Comparison of ENCODE assay signal across 9 mouse cellular contexts in the genomic region with DNA sequence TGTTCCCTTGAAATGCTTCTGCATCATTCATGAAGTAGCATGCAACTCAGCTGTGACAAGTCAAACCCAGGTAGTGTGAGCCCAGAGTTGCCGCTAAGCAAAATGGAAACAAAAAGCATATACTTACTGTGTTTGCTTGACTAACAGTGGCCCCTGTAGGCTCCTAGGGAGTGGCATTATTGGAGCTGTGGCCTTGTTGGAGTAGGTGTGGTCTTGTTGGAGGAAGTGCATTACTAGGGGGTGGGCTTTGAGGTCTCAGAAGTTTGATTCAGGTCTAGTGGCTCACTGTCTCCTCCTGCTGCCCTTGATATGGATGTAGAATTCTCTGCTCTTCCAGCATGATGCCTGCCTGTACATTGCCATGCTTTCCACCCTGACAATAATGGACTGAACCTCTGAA. TPM values are rescaled to one million over a fixed set of nuclear protein-coding genes. Genes with fewer than 3 reads are reported as not detected.
A peak's percentile ranks its signal among the peaks of the same experiment; 100 is the strongest.
DNase-seq lines count a peak whose midpoint lies in the region; ATAC-seq lines count a peak whose summit lies in the region.
"Had no signal": no experiment of that assay in that cellular context is flagged by ENCODE, and none has a peak within 500 bp of the region (broad histone marks: within the 10 kb centered on the region; RNA-seq: fewer than 3 reads in every experiment).

No protein-coding gene starts in this region.

- 0 out of 2 replicates have a peak overlapping the region, but pooled peaks have one; percentile 24 for H3K4me2 ChIP-seq in hindbrain, embryonic 15.5 days
- no peak overlapping the region for H3K4me2 ChIP-seq in hindbrain, embryonic 13.5 days
- H3K4me2 ChIP-seq in stomach, embryonic 16.5 days (ENCODE audit: low read depth, low read length): peak overlapping the region; percentile 50

- H3K27me3 ChIP-seq in hindbrain, embryonic 15.5 days: peaks cover 6% of the 10 kb centered on the region
- peaks cover 17% of the 10 kb centered on the region for H3K27me3 ChIP-seq in hindbrain, embryonic 13.5 days
- H3K27me3 ChIP-seq in limb, embryonic 10.5 days (ENCODE audit: low read depth, poor library complexity, severe bottlenecking): peaks cover 10% of the 10 kb centered on the region; the same call in 1 of the 2 replicates
- H3K27me3 ChIP-seq in stomach, embryonic 16.5 days (ENCODE audit: control insufficient read depth, insufficient read depth, low read length): no peaks in the 10 kb centered on the region

- no peak overlapping the region for H3K9ac ChIP-seq in hindbrain, embryonic 15.5 days
- no peak overlapping the region for H3K9ac ChIP-seq in hindbrain, embryonic 13.5 days
- H3K9ac ChIP-seq in stomach, embryonic 16.5 days (ENCODE audit: low read length): no peak overlapping the region

- H3K9me3 ChIP-seq in hindbrain, embryonic 15.5 days: no peaks in the 10 kb centered on the region
- H3K9me3 ChIP-seq in hindbrain, embryonic 13.5 days: no peaks in the 10 kb centered on the region
- H3K9me3 ChIP-seq in limb, embryonic 10.5 days (replicated peaks): no peaks in the 10 kb centered on the region
- no peaks in the 10 kb centered on the region for H3K9me3 ChIP-seq in stomach, embryonic 16.5 days (replicated peaks; ENCODE audit: control insufficient read depth, low read length)

- no peak overlapping the region for H3K4me3 ChIP-seq in hindbrain, embryonic 15.5 days
- H3K4me3 ChIP-seq in hindbrain, embryonic 13.5 days: no peak overlapping the region
- peak overlapping the region; percentile 24; the same call in 1 of the 2 replicates for H3K4me3 ChIP-seq in limb, embryonic 10.5 days
- H3K4me3 ChIP-seq in stomach, embryonic 16.5 days (replicated peaks; ENCODE audit: low read length): peak overlapping the region; percentile 32

- no peaks in the 10 kb centered on the region for H3K36me3 ChIP-seq in hindbrain, embryonic 15.5 days
- no peaks in the 10 kb centered on the region for H3K36me3 ChIP-seq in hindbrain, embryonic 13.5 days
- H3K36me3 ChIP-seq in limb, embryonic 10.5 days: no peaks in the 10 kb centered on the region
- H3K36me3 ChIP-seq in stomach, embryonic 16.5 days (ENCODE audit: control insufficient read depth, insufficient read depth, low read length): no peaks in the 10 kb centered on the region

- DNase-seq in T-cell, adult 2 months (ENCODE audit: low spot score): peak; percentile 84
- no peak for DNase-seq in limb, embryonic 10.5 days (ENCODE audit: low spot score)
- no peak for DNase-seq in gastrocnemius, postnatal 4 days (ENCODE audit: low spot score in 2 of 2)
- DNase-seq in adrenal gland, postnatal 36 days: no peak
- no peak for DNase-seq in urinary bladder, postnatal 36 days (ENCODE audit: low spot score in 2 of 2)
- DNase-seq: layer of hippocampus, adult 9-11 months had no signal

- no peak for ATAC-seq in hindbrain, embryonic 15.5 days (ENCODE audit: low FRiP score, low read depth)
- ATAC-seq in hindbrain, embryonic 13.5 days (ENCODE audit: low FRiP score): no peak
- 0 out of 2 replicates have a peak, but pooled peaks have one; percentile 47 for ATAC-seq in stomach, embryonic 16.5 days (ENCODE audit: insufficient read depth, low FRiP score)

- WGBS in hindbrain, embryonic 15.5 days: 32% methylated on average over 1 of the region's 1 CpGs
- 30% methylated on average over 1 of the region's 1 CpGs for WGBS in hindbrain, embryonic 13.5 days
- WGBS in limb, embryonic 10.5 days: 21% methylated on average over 1 of the region's 1 CpGs
- 18% methylated on average over 1 of the region's 1 CpGs for WGBS in stomach, embryonic 16.5 days

- no peaks in the 10 kb centered on the region for H3K4me1 ChIP-seq in hindbrain, embryonic 15.5 days (replicated peaks)
- H3K4me1 ChIP-seq in hindbrain, embryonic 13.5 days (replicated peaks): no peaks in the 10 kb centered on the region; the same call in 1 of the 2 replicates
- no peaks in the 10 kb centered on the region for H3K4me1 ChIP-seq in limb, embryonic 10.5 days
- no peaks in the 10 kb centered on the region for H3K4me1 ChIP-seq in stomach, embryonic 16.5 days (ENCODE audit: control insufficient read depth, insufficient read depth, low read length)

- H3K27ac ChIP-seq in hindbrain, embryonic 15.5 days (replicated peaks): no peak overlapping the region
- no peak overlapping the region for H3K27ac ChIP-seq in hindbrain, embryonic 13.5 days
- no peak overlapping the region for H3K27ac ChIP-seq in limb, embryonic 10.5 days
- no peak overlapping the region for H3K27ac ChIP-seq in stomach, embryonic 16.5 days (ENCODE audit: low read length)

RNA-seq across cellular contexts. Expression of a gene that starts 19.7 kb away (rescaled TPM):
- 0.25 and 0.41 TPM in 2 replicates for polyA plus RNA-seq in hindbrain, embryonic 15.5 days (2015; fragmentation: Nextera tagmentation; extraction: Ambion mirVana)
- polyA plus RNA-seq in hindbrain, embryonic 13.5 days (2015; fragmentation: Nextera tagmentation; extraction: Ambion mirVana): 0.10 and 0.35 TPM in 2 replicates
- 0.08 and 0.21 TPM in 2 replicates for polyA plus RNA-seq in limb, embryonic 10.5 days (2016; fragmentation: Nextera tagmentation; extraction: Ambion mirVana)
- polyA plus RNA-seq in stomach, embryonic 16.5 days (2015; fragmentation: Nextera tagmentation; extraction: Ambion mirVana): 0.81 and 0.85 TPM in 2 replicates
- under 1 TPM; 0.42 to 0.52 TPM for total RNA-seq in gastrocnemius, postnatal 4 days (2021)
- total RNA-seq in adrenal gland, postnatal 36 days (2021): 1 to 10 TPM; 1.5 to 2.5 TPM

RNA-seq across cellular contexts. Expression of a gene that starts 24.6 kb away (rescaled TPM):
- polyA plus RNA-seq in hindbrain, embryonic 15.5 days (2015; fragmentation: Nextera tagmentation; extraction: Ambion mirVana): 1.6 and 2.2 TPM in 2 replicates
- polyA plus RNA-seq in hindbrain, embryonic 13.5 days (2015; fragmentation: Nextera tagmentation; extraction: Ambion mirVana): 1.3 TPM in 2 replicates
- 0.34 and 1.2 TPM in 2 replicates for polyA plus RNA-seq in limb, embryonic 10.5 days (2016; fragmentation: Nextera tagmentation; extraction: Ambion mirVana)
- 9.3 and 9.5 TPM in 2 replicates for polyA plus RNA-seq in stomach, embryonic 16.5 days (2015; fragmentation: Nextera tagmentation; extraction: Ambion mirVana)
- total RNA-seq in gastrocnemius, postnatal 4 days (2021): 1 to 10 TPM; 2.7 to 3.0 TPM
- total RNA-seq in adrenal gland, postnatal 36 days (2021): 1 to 10 TPM; 4.8 to 6.3 TPM

RNA-seq across cellular contexts. Expression of a gene that starts 48.7 kb away (rescaled TPM):
- polyA plus RNA-seq in hindbrain, embryonic 15.5 days (2015; fragmentation: Nextera tagmentation; extraction: Ambion mirVana): 2.6 and 3.6 TPM in 2 replicates
- polyA plus RNA-seq in hindbrain, embryonic 13.5 days (2015; fragmentation: Nextera tagmentation; extraction: Ambion mirVana): 2.7 and 2.8 TPM in 2 replicates
- 10.1 and 15.1 TPM in 2 replicates for polyA plus RNA-seq in limb, embryonic 10.5 days (2016; fragmentation: Nextera tagmentation; extraction: Ambion mirVana)
- 21.2 and 21.3 TPM in 2 replicates for polyA plus RNA-seq in stomach, embryonic 16.5 days (2015; fragmentation: Nextera tagmentation; extraction: Ambion mirVana)
- 1 to 10 TPM; 7.5 to 7.8 TPM for total RNA-seq in gastrocnemius, postnatal 4 days (2021)
- total RNA-seq in adrenal gland, postnatal 36 days (2021): 10 to 100 TPM in 1 of 2 experiments, 1 to 10 TPM in 1; 8.1 to 11.2 TPM

Comparison
In these comparisons a context has a peak if more than half of its experiments do, and no peak if none do; other contexts are left out.
1. H3K4me3 ChIP-seq: peak in limb, embryonic 10.5 days (single experiment) and stomach, embryonic 16.5 days (single experiment); none in hindbrain, embryonic 15.5 days (single experiment) and hindbrain, embryonic 13.5 days (single experiment).